Mouse (Mus musculus): ENCODE results near the gene Medag.

Medag gene

GRCm38 (mm10) chr5:149382601-149383000, 28.9 kb upstream of the Medag start:
- DNase-seq (ENCODE audit: low read depth, low spot score): no peak

- DNase-seq (ENCODE audit: low read depth, low spot score): peak; percentile 73
These were observed 26.2 kb upstream of the Medag start for GRCm38 (mm10) chr5:149385228-149385961.

GRCm38 (mm10) chr5:149386294-149386850, 25.2 kb upstream of the Medag start:
- peak; percentile 87 for DNase-seq (ENCODE audit: low read depth, low spot score)

GRCm38 (mm10) chr5:149388947-149389346, 22.6 kb upstream of the Medag start:
- DNase-seq (ENCODE audit: low read depth, low spot score): peak; percentile 82

- peak; percentile 100 for DNase-seq (ENCODE audit: low read depth, low spot score)
These were observed 21.9 kb upstream of the Medag start for GRCm38 (mm10) chr5:149389548-149390211.

GRCm38 (mm10) chr5:149391574-149392375, 19.8 kb upstream of the Medag start:
- peak; percentile 94 for DNase-seq (ENCODE audit: low read depth, low spot score)

- peak; percentile 72 for DNase-seq (ENCODE audit: low read depth, low spot score)
These were observed 19.0 kb upstream of the Medag start for GRCm38 (mm10) chr5:149392420-149392988.

- DNase-seq (ENCODE audit: low read depth, low spot score): no peak
These were observed 10.0 kb upstream of the Medag start for GRCm38 (mm10) chr5:149401446-149401975.

- DNase-seq (ENCODE audit: low read depth, low spot score): no peak
These were observed 9.5 kb upstream of the Medag start for GRCm38 (mm10) chr5:149402029-149402428.

GRCm38 (mm10) chr5:149403386-149403785, 8.2 kb upstream of the Medag start:
- peak; percentile 99 for DNase-seq (ENCODE audit: low read depth, low spot score)

- no peak for DNase-seq (ENCODE audit: low read depth, low spot score)
These were observed 6.8 kb upstream of the Medag start for GRCm38 (mm10) chr5:149404710-149405109.

GRCm38 (mm10) chr5:149406791-149407276, 4.7 kb upstream of the Medag start:
- DNase-seq (ENCODE audit: low read depth, low spot score): peak; percentile 70

- no peak for DNase-seq (ENCODE audit: low read depth, low spot score)
These were observed 2.0 kb upstream of the Medag start for GRCm38 (mm10) chr5:149409502-149409901.

GRCm38 (mm10) chr5:149412194-149412575, 636 bp downstream of the Medag start:
- no peak for DNase-seq (ENCODE audit: low read depth, low spot score)

- no peak for DNase-seq (ENCODE audit: low read depth, low spot score)
These were observed 1.1 kb downstream of the Medag start for GRCm38 (mm10) chr5:149412671-149413070.

GRCm38 (mm10) chr5:149414369-149415167, 3.0 kb downstream of the Medag start:
- DNase-seq (ENCODE audit: low read depth, low spot score): no peak

GRCm38 (mm10) chr5:149417381-149417780, 5.8 kb downstream of the Medag start:
- DNase-seq (ENCODE audit: low read depth, low spot score): peak; percentile 65

GRCm38 (mm10) chr5:149426525-149426924, 15.0 kb downstream of the Medag start:
- no peak for DNase-seq (ENCODE audit: low read depth, low spot score)

- no peak for DNase-seq (ENCODE audit: low read depth, low spot score)
These were observed 15.9 kb downstream of the Medag start for GRCm38 (mm10) chr5:149427277-149428060.

GRCm38 (mm10) chr5:149428347-149428746, 16.8 kb downstream of the Medag start:
- DNase-seq (ENCODE audit: low read depth, low spot score): no peak

Measured in 3T3-L1 (cell line).